Mouse (Mus musculus) midbrain, embryonic 16.5 days (tissue): ENCODE measurements at regions not wholly inside any gene's neighbourhood (a gene's known extent, or its start where the extent isn't known, plus 50 kb on each side); places are given as distances from the start of the nearest gene placed in this dataset.

ENCODE experiments used
- ATAC-seq: fragments of 200-750 bp; cut with Nextera tagmentation; 2 replicates; pipeline ENCODE4 v1.8.0; 2017; ENCODE audit warnings: moderate TSS enrichment
- H3K27ac ChIP-seq: fragments of 300-500 bp; sonication (generic); 2 replicates; pipeline ENCODE4 v1.5.1; 2014; ENCODE audit warnings: mild to moderate bottlenecking, low read length, mixed read lengths
- H3K27me3 ChIP-seq: fragments of 300-500 bp; sonication (generic); 2 replicates; pipeline ENCODE4 v1.6.1; 2014; ENCODE audit warnings: low read depth, low read length, mixed read lengths; ENCODE audit not compliant: control insufficient read depth, insufficient read depth
- H3K36me3 ChIP-seq: fragments of 300-500 bp; sonication (generic); 2 replicates; pipeline ENCODE4 v1.6.1; 2014; ENCODE audit warnings: mild to moderate bottlenecking, low read length, moderate library complexity, mixed read lengths; ENCODE audit not compliant: control insufficient read depth, insufficient read depth
- H3K4me1 ChIP-seq: fragments of 300-500 bp; sonication (generic); 2 replicates; pipeline ENCODE4 v1.6.1; 2014; ENCODE audit warnings: mild to moderate bottlenecking, low read length, mixed read lengths; ENCODE audit not compliant: control insufficient read depth, insufficient read depth
- H3K4me2 ChIP-seq: fragments of 300-500 bp; sonication (generic); 2 replicates; pipeline ENCODE4 v1.6.1; 2014; ENCODE audit warnings: mild to moderate bottlenecking, low read length, mixed read lengths
- H3K4me3 ChIP-seq: fragments of 300-500 bp; sonication (generic); 2 replicates; pipeline ENCODE4 v1.5.1; 2014; ENCODE audit warnings: low read depth, mild to moderate bottlenecking, low read length, moderate library complexity, mixed read lengths
- H3K9ac ChIP-seq: fragments of 300-500 bp; sonication (generic); 2 replicates; pipeline ENCODE4 v1.6.1; 2014; ENCODE audit warnings: low read depth, low read length, mixed read lengths
- H3K9me3 ChIP-seq: fragments of 300-500 bp; sonication (generic); replicated peaks from 2 replicates; pipeline ENCODE4 v1.6.1; 2014; ENCODE audit warnings: mild to moderate bottlenecking, low read length, mixed read lengths; ENCODE audit not compliant: control insufficient read depth, poor library complexity, severe bottlenecking
- WGBS: fragments of 180-500 bp; shearing (Covaris S2); extraction: QIAGEN DNeasy Blood & Tissue Kit; methylation state at CpG from one replicate; pipeline ENCODE4 v1.1.7; 2014; 5-methylcytosine and 5-hydroxymethylcytosine counted together

DNA sequence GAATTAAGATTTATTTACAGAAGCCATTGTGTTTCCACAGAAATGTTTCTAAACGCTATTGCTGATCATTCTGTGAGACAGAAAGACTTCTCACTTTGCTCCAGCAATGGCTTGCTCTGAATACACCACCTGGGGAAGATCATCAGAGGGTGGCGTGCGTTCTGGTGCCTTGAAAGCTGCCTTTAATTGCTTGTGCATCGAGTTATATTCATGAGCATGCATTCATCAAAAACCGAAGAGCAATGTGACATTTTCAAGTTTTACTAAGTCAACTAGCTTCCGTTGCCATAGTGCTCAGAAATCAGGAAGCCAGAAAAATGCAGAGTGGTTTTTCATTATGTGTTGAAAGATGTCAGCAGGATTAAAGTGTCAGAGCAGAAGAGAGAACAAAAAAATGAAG lies 85.0 kb upstream of the Pcdh18 start:
- no peak for ATAC-seq
- Histone ChIP-seq H3K4me3 (no peak overlapping the region), H3K27me3 (no peaks in the 10 kb centered on the region), H3K36me3 (no peaks in the 10 kb centered on the region), H3K4me2 (no peak overlapping the region), H3K27ac (peak overlapping the region; percentile 38; the same call in 1 of the 2 replicates), H3K9ac (no peak overlapping the region), H3K4me1 (no peaks in the 10 kb centered on the region), H3K9me3 (no peaks in the 10 kb centered on the region)
- WGBS = 23% methylated on average over 6 of the region's 6 CpGs

DNA sequence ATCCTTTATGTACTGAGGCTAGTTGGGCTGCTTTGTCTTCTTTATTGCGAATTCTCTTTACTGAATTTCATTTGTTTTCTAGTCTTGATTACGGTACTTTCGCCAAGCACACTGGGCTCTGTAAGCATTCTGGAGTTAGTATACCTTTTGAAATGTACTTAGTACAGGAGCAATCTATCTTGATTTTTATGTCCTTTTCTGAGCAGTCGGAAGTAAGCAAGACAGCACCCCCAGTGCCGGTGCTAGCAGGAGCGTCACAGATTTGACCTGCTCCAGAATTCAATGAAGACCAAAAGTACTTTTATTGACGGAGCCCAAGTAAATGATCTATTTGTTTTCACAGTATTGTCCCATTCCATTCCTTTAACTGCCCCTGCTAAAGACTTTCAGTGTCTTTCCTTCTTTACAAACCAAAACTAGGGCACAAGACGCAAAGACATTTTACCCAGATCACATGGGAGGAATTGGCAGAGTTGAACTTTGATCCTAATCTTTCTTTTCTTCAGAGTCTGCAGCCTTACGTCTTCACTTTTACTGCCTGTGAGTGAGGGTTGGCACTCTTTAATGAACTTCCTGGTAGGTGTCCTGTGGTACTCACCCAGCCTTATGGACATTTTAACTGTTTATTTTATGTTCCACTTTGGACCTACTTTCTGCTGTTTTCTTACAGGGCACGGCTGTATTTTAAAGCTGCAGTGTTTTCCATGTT lies 83.5 kb upstream of the Pcdh18 start:
- WGBS = 65% methylated on average over 10 of the region's 10 CpGs

GRCm38 (mm10) chr3:49814401-49814800 lies 57.3 kb upstream of the Pcdh18 start:
- no peaks in the 10 kb centered on the region for H3K9me3 ChIP-seq
- no peaks in the 10 kb centered on the region for H3K4me1 ChIP-seq
- WGBS = 79% methylated on average over 5 of the region's 5 CpGs
- ATAC-seq = no peak
- no peak overlapping the region for H3K4me3 ChIP-seq
- no peaks in the 10 kb centered on the region for H3K36me3 ChIP-seq
- H3K4me2 ChIP-seq = no peak overlapping the region
- no peak overlapping the region for H3K9ac ChIP-seq
- H3K27ac ChIP-seq = no peak overlapping the region
- H3K27me3 ChIP-seq = no peaks in the 10 kb centered on the region

More for the DNA sequence above, 83.5 kb upstream of the Pcdh18 start:
- H3K36me3 ChIP-seq = no peaks in the 10 kb centered on the region
- no peak overlapping the region for H3K27ac ChIP-seq
- H3K4me1 ChIP-seq = no peaks in the 10 kb centered on the region
- no peak overlapping the region for H3K4me2 ChIP-seq
- H3K27me3 ChIP-seq = no peaks in the 10 kb centered on the region
- no peak overlapping the region for H3K4me3 ChIP-seq
- H3K9ac ChIP-seq = no peak overlapping the region
- no peak for ATAC-seq
- no peaks in the 10 kb centered on the region for H3K9me3 ChIP-seq

GRCm38 (mm10) chr3:49807721-49808120 lies 50.6 kb upstream of the Pcdh18 start:
- Histone ChIP-seq H3K27me3 (no peaks in the 10 kb centered on the region), H3K4me1 (no peaks in the 10 kb centered on the region), H3K9me3 (no peaks in the 10 kb centered on the region), H3K9ac (no peak overlapping the region), H3K27ac (no peak overlapping the region), H3K4me3 (no peak overlapping the region), H3K36me3 (no peaks in the 10 kb centered on the region), H3K4me2 (no peak overlapping the region)
- WGBS = 31% methylated on average over 5 of the region's 5 CpGs
- no peak for ATAC-seq

GRCm38 (mm10) chr3:49807280-49807679 lies 50.2 kb upstream of the Pcdh18 start:
- no peaks in the 10 kb centered on the region for H3K9me3 ChIP-seq
- no peak overlapping the region for H3K4me3 ChIP-seq
- no peak overlapping the region for H3K27ac ChIP-seq
- H3K4me1 ChIP-seq = no peaks in the 10 kb centered on the region
- no peaks in the 10 kb centered on the region for H3K36me3 ChIP-seq
- H3K4me2 ChIP-seq = no peak overlapping the region
- WGBS = 71% methylated on average over 1 of the region's 1 CpGs
- no peak overlapping the region for H3K9ac ChIP-seq
- ATAC-seq = no peak
- H3K27me3 ChIP-seq = no peaks in the 10 kb centered on the region
